Mouse (Mus musculus) ES-Bruce4 (cell line): ENCODE measurements at regions not wholly inside any gene's neighbourhood (a gene's known extent, or its start where the extent isn't known, plus 50 kb on each side); places are given as distances from the start of the nearest gene placed in this dataset.

Experiments
- CTCF ChIP-seq: IDR thresholded peaks from one replicate; pipeline ENCODE4 v1.8.1; 2011; ENCODE audit warnings: low read depth, low read length
- POLR2A ChIP-seq: IDR thresholded peaks from one replicate; pipeline ENCODE4 v1.8.1; 2011; ENCODE audit warnings: low read length; ENCODE audit not compliant: insufficient read depth

- TF ChIP-seq CTCF (no peak), POLR2A (no peak)
Measured at GRCm38 (mm10) chr10:66923947-66924346, 172.0 kb upstream of the Jmjd1c start.
